9 mouse cellular contexts compared by ENCODE assay signal in the genomic region with DNA sequence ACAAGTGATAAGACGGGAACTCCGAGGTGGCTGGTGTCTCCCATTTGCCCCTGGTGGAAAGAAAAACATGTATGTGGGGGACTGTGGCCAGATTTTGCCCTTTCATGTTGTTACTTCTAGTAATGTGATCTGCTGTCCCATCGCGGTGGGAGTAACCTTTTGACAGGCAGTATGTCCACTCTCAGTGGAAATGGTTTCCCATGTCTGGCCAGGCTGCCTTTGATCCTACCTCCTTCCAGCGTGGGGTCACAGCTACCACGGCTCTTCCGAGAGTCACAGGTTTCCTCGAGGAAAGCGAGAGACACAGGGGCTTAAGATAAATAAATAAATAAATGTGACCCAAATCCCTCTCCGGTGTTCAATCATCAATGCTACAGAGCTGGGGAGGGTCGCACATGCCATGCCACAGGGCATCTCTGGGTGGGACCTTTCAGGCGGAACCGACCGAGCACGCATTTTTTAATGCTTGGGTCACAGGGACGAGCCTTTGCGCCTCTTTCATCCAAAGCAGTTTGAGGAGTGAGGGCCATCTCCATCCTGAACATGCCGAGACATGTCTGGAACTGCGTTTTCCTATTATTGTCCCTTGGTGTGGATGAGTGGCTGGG.
DNase-seq lines count a peak whose midpoint lies in the region; ATAC-seq lines count a peak whose summit lies in the region.
"Had no signal": no experiment of that assay in that cellular context is flagged by ENCODE, and none has a peak within 500 bp of the region (broad histone marks: within the 10 kb centered on the region; RNA-seq: fewer than 3 reads in every experiment).

No protein-coding gene starts in this region.

- ATAC-seq in hindbrain, embryonic 11.5 days (ENCODE audit: low FRiP score): peak; percentile 13
- ATAC-seq in midbrain, embryonic 11.5 days (ENCODE audit: low FRiP score): 0 out of 2 replicates have a peak, but pooled peaks have one; percentile 12

- H3K9ac ChIP-seq in hindbrain, embryonic 11.5 days (ENCODE audit: low read depth, low read length): no peak overlapping the region
- peak overlapping the region; percentile 27; the same call in 1 of the 2 replicates for H3K9ac ChIP-seq in midbrain, embryonic 11.5 days (ENCODE audit: low read length)

- H3K4me3 ChIP-seq in hindbrain, embryonic 11.5 days (ENCODE audit: low read depth, low read length): no peak overlapping the region
- H3K4me3 ChIP-seq in midbrain, embryonic 11.5 days (ENCODE audit: low read depth, low read length): no peak overlapping the region

- no peaks in the 10 kb centered on the region for H3K9me3 ChIP-seq in hindbrain, embryonic 11.5 days (ENCODE audit: control insufficient read depth, low read length)
- H3K9me3 ChIP-seq in midbrain, embryonic 11.5 days (ENCODE audit: control insufficient read depth, low read length): no peaks in the 10 kb centered on the region

- H3K36me3 ChIP-seq in hindbrain, embryonic 11.5 days (ENCODE audit: control insufficient read depth, insufficient read depth, low read length): no peaks in the 10 kb centered on the region
- no peaks in the 10 kb centered on the region for H3K36me3 ChIP-seq in midbrain, embryonic 11.5 days (ENCODE audit: control insufficient read depth, insufficient read depth, low read length)

- H3K27me3 ChIP-seq in hindbrain, embryonic 11.5 days (ENCODE audit: control insufficient read depth, insufficient read depth, low read length): no peaks in the 10 kb centered on the region
- H3K27me3 ChIP-seq in midbrain, embryonic 11.5 days (ENCODE audit: control insufficient read depth, insufficient read depth, low read length): no peaks in the 10 kb centered on the region

- no peak overlapping the region for H3K27ac ChIP-seq in hindbrain, embryonic 11.5 days (ENCODE audit: low read depth, low read length)
- peak overlapping the region; percentile 61 for H3K27ac ChIP-seq in midbrain, embryonic 11.5 days (ENCODE audit: low read depth, low read length)

- WGBS in hindbrain, embryonic 11.5 days: 13% methylated on average over 19 of the region's 19 CpGs
- WGBS in midbrain, embryonic 11.5 days: 12% methylated on average over 19 of the region's 19 CpGs

- H3K4me2 ChIP-seq in hindbrain, embryonic 11.5 days (replicated peaks; ENCODE audit: low read depth, low read length): peak overlapping the region; percentile 29
- peak overlapping the region; percentile 43 for H3K4me2 ChIP-seq in midbrain, embryonic 11.5 days

- H3K4me1 ChIP-seq in hindbrain, embryonic 11.5 days (replicated peaks; ENCODE audit: control insufficient read depth, insufficient read depth, low read length): peaks cover 2% of the 10 kb centered on the region; the same call in 1 of the 2 replicates
- peaks cover 36% of the 10 kb centered on the region for H3K4me1 ChIP-seq in midbrain, embryonic 11.5 days (ENCODE audit: control insufficient read depth, insufficient read depth, low read length)

- peak; percentile 75 for DNase-seq in ES-CJ7 (ENCODE audit: low read depth, low spot score)
- peak; percentile 72 for DNase-seq in embryo, embryonic 10.5 days (ENCODE audit: low spot score)
- peak; percentile 44 for DNase-seq in hindbrain, embryonic 11.5 days (ENCODE audit: low spot score)
- peak; percentile 93 for DNase-seq in midbrain, embryonic 11.5 days (ENCODE audit: low spot score, missing footprints)
- no peak for DNase-seq in retina, embryonic 14.5 days (ENCODE audit: low spot score)
- no peak for DNase-seq in layer of hippocampus, adult 9-11 months
- no peak for DNase-seq in cerebellum, postnatal 25 days
- DNase-seq: cerebellum, adult 11-12 months; lung, postnatal 14 days had no signal

Comparison
In these comparisons a context has a peak if more than half of its experiments do, and no peak if none do; other contexts are left out.
1. DNase-seq: peak in ES-CJ7 (single experiment), embryo, embryonic 10.5 days (single experiment), hindbrain, embryonic 11.5 days (single experiment) and midbrain, embryonic 11.5 days (single experiment); none in retina, embryonic 14.5 days (single experiment), layer of hippocampus, adult 9-11 months (single experiment) and cerebellum, postnatal 25 days (0 of 2).